Mouse (Mus musculus) right cerebral cortex, postnatal 4 days (tissue): ENCODE results near the gene Arel1.
A peak's percentile ranks its signal among the peaks of the same experiment; 100 is the strongest.

Source experiments
- DNase-seq: peaks from one replicate; pipeline ENCODE4 v3.0.0-alpha.2; 2022

Gene Arel1

GRCm38 (mm10) chr12:84970428-84971096 lies at the start of gene Arel1, which contains the start of gene Fcf1:
Gene Arel1, minus strand, starts transcription at chr12:84970900.
Gene Fcf1, plus strand, starts transcription at chr12:84970897.
- DNase-seq: peak; percentile 83

DNA sequence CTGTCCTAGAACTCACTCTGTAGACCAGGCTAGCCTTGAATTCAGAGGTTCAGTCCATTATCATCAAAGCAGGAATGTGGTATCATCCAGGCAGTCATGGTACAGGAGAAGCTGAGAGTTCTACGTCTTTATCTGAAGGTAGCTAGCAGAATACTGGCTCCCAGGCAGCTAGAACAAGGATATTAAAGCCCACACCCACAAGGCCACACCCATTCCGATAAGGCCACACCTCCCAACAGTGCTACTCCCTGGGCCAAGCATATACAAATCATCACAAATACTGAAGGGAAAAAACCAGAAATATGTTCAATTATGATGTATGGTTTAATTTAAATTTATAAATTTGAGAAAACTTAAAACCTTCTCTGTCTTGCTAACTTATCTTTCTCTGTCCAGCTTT lies 41.5 kb upstream of the Arel1 start:
- DNase-seq: no peak

DNA sequence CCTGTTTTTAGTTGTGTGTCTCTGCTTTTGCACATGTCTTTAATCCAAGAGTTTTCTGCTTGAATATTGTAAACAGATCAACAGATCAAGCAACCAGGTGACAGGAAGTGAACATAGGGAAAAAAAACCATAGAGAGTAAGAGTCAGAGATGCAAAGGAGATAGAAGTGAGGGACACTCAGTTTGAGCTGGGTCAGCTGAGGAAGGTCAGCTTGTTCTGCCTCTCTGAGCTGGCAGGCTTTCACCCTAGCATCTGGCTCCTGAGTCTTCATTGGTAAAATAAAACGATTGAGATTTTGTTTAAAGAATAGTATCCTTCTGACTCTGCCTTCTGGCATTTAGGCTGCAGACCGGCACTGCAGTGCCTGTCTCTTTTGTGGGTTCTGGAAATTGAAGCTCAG lies 39.8 kb upstream of the Arel1 start:
- no peak for DNase-seq

- DNase-seq: no peak
Observed at GRCm38 (mm10) chr12:85009776-85010175, 39.1 kb upstream of the Arel1 start.

DNA sequence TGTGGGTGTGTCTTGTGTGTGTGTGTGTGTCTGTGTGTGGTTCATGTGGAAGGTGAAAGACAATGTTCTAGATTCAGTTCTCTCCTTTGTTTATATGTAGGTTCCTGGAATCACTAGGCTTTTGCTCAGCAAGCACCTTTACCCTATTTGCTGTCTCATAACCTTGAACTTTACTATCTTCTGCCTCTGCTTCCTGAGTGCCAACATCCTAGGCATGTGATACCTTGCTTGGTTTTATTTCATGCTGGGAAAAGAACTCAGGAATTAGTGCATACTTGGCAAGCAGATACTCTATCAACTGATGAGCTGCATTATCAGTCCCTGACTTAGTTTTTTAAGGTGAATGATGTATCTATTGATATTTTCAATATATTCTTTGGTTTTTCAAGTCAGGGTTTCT lies 36.3 kb upstream of the Arel1 start:
- DNase-seq: no peak

GRCm38 (mm10) chr12:85006206-85006605 lies 35.5 kb upstream of the Arel1 start:
- no peak for DNase-seq

DNA sequence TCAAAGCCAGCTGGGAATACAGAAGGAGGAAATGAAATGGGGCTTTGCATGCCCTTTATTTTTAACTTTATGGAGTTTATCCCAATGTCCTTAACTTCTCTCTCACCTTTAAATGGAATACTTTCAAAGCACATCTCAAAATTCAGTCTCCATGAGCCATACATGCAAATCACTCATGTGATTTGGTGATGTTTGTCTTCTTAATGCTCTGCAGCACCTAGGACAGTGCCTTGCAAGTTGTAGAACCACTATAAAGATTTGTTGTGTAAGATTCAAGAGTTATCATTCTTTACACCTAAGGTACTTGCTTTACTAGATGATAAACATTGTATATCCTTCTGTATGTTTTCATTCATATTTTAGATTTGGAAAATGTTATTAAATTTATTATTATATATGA lies 28.4 kb upstream of the Arel1 start:
- no peak for DNase-seq

- peak; percentile 68 for DNase-seq
Observed at GRCm38 (mm10) chr12:84996501-84997398, 26.1 kb upstream of the Arel1 start.

DNA sequence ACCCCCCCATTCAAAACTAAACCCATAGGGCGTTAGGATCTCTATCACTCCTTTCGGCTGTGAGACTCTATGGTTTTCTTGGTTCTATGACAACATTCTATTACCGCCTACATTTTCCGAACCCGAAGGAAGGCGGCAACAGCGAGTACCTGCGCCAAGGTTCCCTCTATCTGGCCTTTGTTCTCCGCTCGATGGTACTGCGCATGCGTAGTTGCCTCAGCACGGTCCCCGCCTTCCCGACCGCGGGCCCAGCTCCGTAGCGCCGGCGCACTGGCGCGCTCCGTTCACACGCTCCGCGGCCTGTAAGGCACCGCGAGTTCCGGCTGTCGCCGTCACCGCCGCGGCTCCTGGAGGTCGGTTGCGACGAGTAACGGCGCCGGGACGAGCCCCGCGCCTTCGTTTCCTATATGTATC lies 25.4 kb upstream of the Arel1 start, which contains the start of gene Ylpm1:
Ylpm1 (plus strand) TSS at position 239 of the 414 bp plus-strand sequence.
- DNase-seq: peak; percentile 97

DNA sequence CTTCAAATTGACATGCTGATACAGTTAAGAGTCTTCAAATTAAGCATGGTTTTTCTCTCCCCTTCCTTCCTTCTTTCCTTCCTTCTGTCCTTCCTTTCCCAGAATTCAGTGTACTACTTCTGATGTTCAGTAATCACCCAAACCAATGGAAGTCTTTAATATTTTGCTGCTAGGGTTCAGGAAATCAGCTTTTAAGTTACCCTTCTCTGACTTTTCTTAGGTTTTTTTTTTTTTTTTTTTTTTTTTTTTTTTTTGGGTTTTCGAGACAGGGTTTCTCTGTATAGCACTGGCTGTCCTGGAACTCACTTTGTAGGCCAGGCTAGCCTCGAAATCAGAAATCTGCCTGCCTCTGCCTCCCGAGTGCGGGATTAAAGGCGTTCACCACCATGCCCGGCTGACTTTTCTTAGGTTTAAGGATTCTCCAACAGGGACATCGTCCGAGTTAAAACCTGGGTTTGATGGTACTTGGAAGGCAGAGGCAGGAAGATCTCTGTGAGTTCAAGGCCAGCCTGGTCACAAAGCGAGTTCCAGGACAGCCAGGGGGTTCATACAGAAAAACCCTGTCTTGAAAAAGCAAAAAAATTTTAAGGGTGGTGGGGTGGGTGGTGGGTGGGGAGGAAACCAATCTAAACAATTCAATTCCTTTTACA lies 24.5 kb upstream of the Arel1 start:
- DNase-seq: no peak

DNA sequence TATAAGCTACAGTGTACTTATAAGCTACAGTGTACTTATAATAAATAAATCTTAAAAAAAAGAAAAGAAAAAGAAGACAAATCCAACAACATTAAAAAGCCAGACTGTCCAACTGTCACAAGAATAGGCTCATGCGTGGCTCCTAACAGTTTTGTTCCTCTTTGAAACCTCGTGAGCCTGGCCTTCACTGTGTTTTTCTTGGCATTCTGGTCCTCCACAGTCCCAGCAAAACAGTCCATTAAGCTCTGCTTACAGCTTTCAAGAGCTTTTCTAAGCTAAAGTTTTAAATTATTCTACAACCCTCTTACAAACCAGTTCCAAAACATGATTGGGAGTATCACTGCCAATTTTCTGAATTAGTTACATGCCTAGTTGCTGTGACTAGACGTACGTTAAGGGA lies 18.8 kb upstream of the Arel1 start:
- DNase-seq: no peak

GRCm38 (mm10) chr12:84979264-84979862 lies 8.7 kb upstream of the Arel1 start:
- no peak for DNase-seq

GRCm38 (mm10) chr12:84969656-84970427 lies 858 bp downstream of the Arel1 start:
- DNase-seq: no peak

GRCm38 (mm10) chr12:84968831-84969655 lies 1.7 kb downstream of the Arel1 start:
- no peak for DNase-seq

DNA sequence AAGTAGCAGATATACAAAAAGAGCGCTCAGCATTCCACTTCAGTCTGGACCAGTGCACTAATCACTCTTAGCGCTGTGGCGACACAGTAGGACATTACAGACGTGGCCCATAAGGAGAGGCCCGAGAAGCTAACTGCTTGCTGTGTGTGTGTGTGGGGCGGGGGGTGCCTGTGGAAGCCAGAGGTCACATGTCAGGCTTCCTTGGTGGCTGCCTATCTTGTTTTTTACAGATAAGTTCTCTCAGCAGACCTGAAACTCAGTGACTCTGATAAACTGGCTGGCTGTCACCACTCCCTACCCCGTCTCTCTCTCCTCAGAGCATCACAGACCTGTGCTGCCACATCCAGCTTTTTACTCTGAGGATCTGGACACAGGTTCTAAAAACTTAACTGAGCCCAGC lies 8.1 kb downstream of the Arel1 start:
- no peak for DNase-seq

DNA sequence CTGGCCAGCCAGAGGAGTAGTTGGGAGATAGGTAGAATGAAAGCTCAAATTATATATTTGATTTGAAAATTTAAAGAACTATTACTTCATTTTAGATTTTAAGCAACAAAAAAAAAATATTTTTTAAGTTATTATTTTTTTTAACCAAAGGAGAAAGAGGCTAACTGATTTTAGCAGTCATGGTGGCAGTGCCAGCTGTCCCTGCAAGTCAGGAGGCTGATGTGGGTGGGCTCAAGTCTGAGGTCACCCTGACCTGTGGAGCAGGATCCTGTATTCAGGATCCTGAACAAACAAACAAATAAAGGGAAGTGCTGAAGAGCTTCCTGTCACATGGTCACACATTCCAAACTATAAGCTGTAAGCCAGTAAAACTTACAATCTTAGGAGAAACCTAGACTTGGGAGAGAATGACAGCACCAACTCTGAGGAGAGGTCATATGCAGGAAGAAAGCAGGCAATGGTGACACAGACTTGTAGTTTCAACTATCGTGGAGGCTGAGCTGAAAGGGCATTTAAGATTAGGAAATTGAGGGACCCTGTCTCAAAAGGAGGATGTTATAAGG lies 11.8 kb downstream of the Arel1 start:
- DNase-seq: no peak

DNA sequence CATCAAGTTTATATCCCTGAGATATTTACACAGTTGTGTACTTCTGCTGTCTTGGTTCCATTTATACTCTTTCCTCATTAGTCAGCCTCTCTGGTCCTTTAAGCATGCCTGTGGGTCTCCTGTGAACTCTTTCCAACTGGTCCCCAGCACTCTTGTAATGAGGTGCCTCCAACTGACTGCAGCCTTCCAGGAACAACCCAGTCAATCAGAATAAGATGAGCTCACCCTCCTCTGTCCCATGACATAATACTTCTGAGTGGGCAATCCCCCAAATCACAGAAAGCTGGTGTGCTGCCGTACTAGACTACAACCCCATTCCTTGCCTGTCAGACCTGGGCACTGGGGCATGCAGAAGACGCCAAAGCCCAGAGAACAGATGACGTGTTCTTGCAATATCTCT lies 14.4 kb downstream of the Arel1 start:
- DNase-seq: no peak

GRCm38 (mm10) chr12:84952351-84952750 lies 18.3 kb downstream of the Arel1 start:
- no peak for DNase-seq

- no peak for DNase-seq
Observed at GRCm38 (mm10) chr12:84951531-84951930, 19.2 kb downstream of the Arel1 start.

- no peak for DNase-seq
Observed at GRCm38 (mm10) chr12:84950763-84951162, 19.9 kb downstream of the Arel1 start.
